Mouse (Mus musculus): ENCODE measurements at regions not wholly inside any gene's neighbourhood (a gene's known extent, or its start where the extent isn't known, plus 50 kb on each side); places are given as distances from the start of the nearest gene placed in this dataset.
A peak's percentile ranks its signal among the peaks of the same experiment; 100 is the strongest.

GRCm38 (mm10) chr6:44092336-44092735 is 426.3 kb upstream of the Tpk1 start:
- H3K9ac ChIP-seq (ENCODE audit: insufficient read depth, low read depth, low read length, poor library complexity, severe bottlenecking): no peak overlapping the region
- DNase-seq (ENCODE audit: low read depth, low spot score): no peak
- in situ Hi-C loops (cut with MboI; ENCODE audit: low sequenced_read_pairs in 2 of 2, unreplicated experiment in 2 of 2): no loop called here
- H3K36me3 ChIP-seq (ENCODE audit: control insufficient read depth, insufficient read depth, low read length, poor library complexity, severe bottlenecking): no peaks in the 10 kb centered on the region
- H3K4me3 ChIP-seq (ENCODE audit: insufficient read depth in 1 of 2, low read depth in 1 of 2, low read length in 2 of 2, poor library complexity in 1 of 2, severe bottlenecking in 1 of 2): no peak overlapping the region
- TF ChIP-seq CHD2 (IDR thresholded peaks at IDR 0.05; ENCODE audit: low read depth, low read length) (no peak), MAFK (IDR thresholded peaks at IDR 0.05; ENCODE audit: insufficient read depth, low read depth, low read length) (no peak), HCFC1 (IDR thresholded peaks at IDR 0.05; ENCODE audit: borderline replicate concordance, insufficient read depth, low read length) (no peak), ZC3H11A (IDR thresholded peaks at IDR 0.05; ENCODE audit: borderline replicate concordance, low read depth, low read length) (0 out of 2 replicates have a peak, but pooled peaks have one; percentile 9)
- H3K27ac ChIP-seq (ENCODE audit: insufficient read depth, low read depth, low read length, poor library complexity, severe bottlenecking): no peak overlapping the region
- H3K9me3 ChIP-seq (ENCODE audit: control insufficient read depth, insufficient read depth, low read depth, low read length): no peaks in the 10 kb centered on the region
- H3K4me1 ChIP-seq (ENCODE audit: control insufficient read depth in 2 of 2, insufficient read depth in 2 of 2, low read length in 2 of 2, poor library complexity in 1 of 2): no peaks in the 10 kb centered on the region

GRCm38 (mm10) chr6:44081922-44082552 is 416.0 kb upstream of the Tpk1 start:
- H3K9ac ChIP-seq (ENCODE audit: insufficient read depth, low read depth, low read length, poor library complexity, severe bottlenecking): no peak overlapping the region
- in situ Hi-C loops (cut with MboI; ENCODE audit: low sequenced_read_pairs in 2 of 2, unreplicated experiment in 2 of 2): no loop called here
- no peak overlapping the region for H3K27ac ChIP-seq (ENCODE audit: insufficient read depth, low read depth, low read length, poor library complexity, severe bottlenecking)
- H3K4me1 ChIP-seq (ENCODE audit: control insufficient read depth in 2 of 2, insufficient read depth in 2 of 2, low read length in 2 of 2, poor library complexity in 1 of 2): no peaks in the 10 kb centered on the region
- no peaks in the 10 kb centered on the region for H3K36me3 ChIP-seq (ENCODE audit: control insufficient read depth, insufficient read depth, low read length, poor library complexity, severe bottlenecking)
- no peak for TF ChIP-seq ZC3H11A (IDR thresholded peaks at IDR 0.05; ENCODE audit: borderline replicate concordance, low read depth, low read length)
- TF ChIP-seq HCFC1 (IDR thresholded peaks at IDR 0.05; ENCODE audit: borderline replicate concordance, insufficient read depth, low read length): no peak
- TF ChIP-seq CHD2 (IDR thresholded peaks at IDR 0.05; ENCODE audit: low read depth, low read length): no peak
- H3K9me3 ChIP-seq (ENCODE audit: control insufficient read depth, insufficient read depth, low read depth, low read length): no peaks in the 10 kb centered on the region
- H3K4me3 ChIP-seq (ENCODE audit: insufficient read depth in 1 of 2, low read depth in 1 of 2, low read length in 2 of 2, poor library complexity in 1 of 2, severe bottlenecking in 1 of 2): no peak overlapping the region
- no peak for DNase-seq (ENCODE audit: low read depth, low spot score)

DNA sequence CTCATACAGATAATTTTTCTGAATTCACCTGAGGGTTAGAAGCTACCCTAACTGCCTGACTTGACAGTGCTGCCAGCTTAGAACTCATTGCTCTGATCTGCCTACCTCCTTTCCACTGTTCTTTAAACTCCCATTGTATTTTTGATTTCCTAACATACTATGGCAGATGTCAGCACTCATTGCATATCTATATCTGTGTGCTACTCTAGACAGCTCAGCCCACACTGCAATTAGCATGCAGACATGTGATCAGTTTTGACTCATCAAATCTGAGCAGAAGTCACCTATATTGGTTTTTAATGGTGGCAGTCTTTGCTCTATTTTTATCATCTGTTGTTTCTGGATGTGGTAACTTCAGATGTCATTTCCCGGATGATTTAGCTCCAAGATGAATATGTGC is 407.0 kb upstream of the Tpk1 start:
- Histone ChIP-seq H3K9me3 (ENCODE audit: control insufficient read depth, insufficient read depth, low read depth, low read length) (no peaks in the 10 kb centered on the region), H3K4me3 (ENCODE audit: insufficient read depth in 1 of 2, low read depth in 1 of 2, low read length in 2 of 2, poor library complexity in 1 of 2, severe bottlenecking in 1 of 2) (no peak overlapping the region), H3K4me1 (ENCODE audit: control insufficient read depth in 2 of 2, insufficient read depth in 2 of 2, low read length in 2 of 2, poor library complexity in 1 of 2) (no peaks in the 10 kb centered on the region), H3K36me3 (ENCODE audit: control insufficient read depth, insufficient read depth, low read length, poor library complexity, severe bottlenecking) (no peaks in the 10 kb centered on the region), H3K27ac (ENCODE audit: insufficient read depth, low read depth, low read length, poor library complexity, severe bottlenecking) (no peak overlapping the region), H3K9ac (ENCODE audit: insufficient read depth, low read depth, low read length, poor library complexity, severe bottlenecking) (no peak overlapping the region)
- in situ Hi-C loops (cut with MboI; ENCODE audit: low sequenced_read_pairs in 2 of 2, unreplicated experiment in 2 of 2): no loop called here
- DNase-seq (ENCODE audit: low read depth, low spot score): no peak
- no peak for TF ChIP-seq MAFK (IDR thresholded peaks at IDR 0.05; ENCODE audit: insufficient read depth, low read depth, low read length)
- no peak for TF ChIP-seq CHD2 (IDR thresholded peaks at IDR 0.05; ENCODE audit: low read depth, low read length)
- TF ChIP-seq ZNF384 (IDR thresholded peaks at IDR 0.05; ENCODE audit: low read depth, low read length): no peak
- TF ChIP-seq HCFC1 (IDR thresholded peaks at IDR 0.05; ENCODE audit: borderline replicate concordance, insufficient read depth, low read length): no peak
- no peak for TF ChIP-seq ZC3H11A (IDR thresholded peaks at IDR 0.05; ENCODE audit: borderline replicate concordance, low read depth, low read length)

DNA sequence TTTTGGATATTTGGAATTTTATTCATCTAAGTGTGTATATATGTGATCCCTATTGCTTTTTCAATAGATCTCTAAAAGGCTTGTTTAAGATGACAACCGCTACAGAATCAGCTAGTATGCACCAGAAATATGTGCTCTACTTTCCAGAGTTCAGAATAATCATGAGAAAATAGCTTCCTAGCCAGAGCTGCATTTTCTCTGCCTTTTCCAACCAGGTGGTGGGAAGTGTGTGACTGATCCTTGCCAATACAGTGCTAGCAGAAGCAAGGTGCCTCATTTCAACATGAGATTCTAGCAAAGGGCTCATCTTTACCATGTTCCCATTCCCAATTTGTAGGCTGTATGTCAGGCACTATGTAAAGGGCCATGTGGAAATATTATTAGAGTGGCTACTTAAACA is 401.8 kb upstream of the Tpk1 start:
- Histone ChIP-seq H3K4me1 (ENCODE audit: control insufficient read depth in 2 of 2, insufficient read depth in 2 of 2, low read length in 2 of 2, poor library complexity in 1 of 2) (no peaks in the 10 kb centered on the region), H3K36me3 (ENCODE audit: control insufficient read depth, insufficient read depth, low read length, poor library complexity, severe bottlenecking) (no peaks in the 10 kb centered on the region), H3K27ac (ENCODE audit: insufficient read depth, low read depth, low read length, poor library complexity, severe bottlenecking) (no peak overlapping the region), H3K9me3 (ENCODE audit: control insufficient read depth, insufficient read depth, low read depth, low read length) (no peaks in the 10 kb centered on the region), H3K9ac (ENCODE audit: insufficient read depth, low read depth, low read length, poor library complexity, severe bottlenecking) (no peak overlapping the region), H3K4me3 (ENCODE audit: insufficient read depth in 1 of 2, low read depth in 1 of 2, low read length in 2 of 2, poor library complexity in 1 of 2, severe bottlenecking in 1 of 2) (no peak overlapping the region)
- DNase-seq (ENCODE audit: low read depth, low spot score): no peak
- in situ Hi-C loops (cut with MboI; ENCODE audit: low sequenced_read_pairs in 2 of 2, unreplicated experiment in 2 of 2): no loop called here
- TF ChIP-seq HCFC1 (IDR thresholded peaks at IDR 0.05; ENCODE audit: borderline replicate concordance, insufficient read depth, low read length) (no peak), ZNF384 (IDR thresholded peaks at IDR 0.05; ENCODE audit: low read depth, low read length) (no peak), ZC3H11A (IDR thresholded peaks at IDR 0.05; ENCODE audit: borderline replicate concordance, low read depth, low read length) (no peak), CHD2 (IDR thresholded peaks at IDR 0.05; ENCODE audit: low read depth, low read length) (no peak), MAFK (IDR thresholded peaks at IDR 0.05; ENCODE audit: insufficient read depth, low read depth, low read length) (no peak)

Measured in ES-E14 (cell line).